In the genomic region with DNA sequence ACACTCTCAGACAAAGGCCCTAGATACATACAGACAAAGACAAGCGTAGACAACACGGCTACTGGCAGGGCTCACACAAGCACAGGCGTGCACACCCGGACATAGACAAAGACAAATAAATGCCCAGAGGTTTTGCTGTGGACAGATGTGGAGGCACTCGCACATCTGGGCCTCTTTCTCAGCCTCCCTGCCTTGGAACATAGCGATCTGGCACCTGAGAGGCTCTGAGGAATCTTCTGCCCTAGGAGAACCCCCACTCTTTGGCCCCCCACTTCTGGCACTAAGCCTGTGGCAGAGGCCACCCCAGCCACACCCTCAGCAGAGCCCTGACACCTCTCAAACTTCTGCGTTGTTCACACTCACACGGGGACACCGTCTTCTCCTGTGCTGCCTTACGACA, we compare ENCODE assay signal across 8 mouse cellular contexts. TPM values are rescaled to one million over a fixed set of nuclear protein-coding genes. Genes with fewer than 3 reads are reported as not detected.
DNase-seq lines count a peak whose midpoint lies in the region; ATAC-seq and TF ChIP-seq lines count a peak whose summit lies in the region.

No protein-coding gene starts in this region.

- peaks cover 92% of the 10 kb centered on the region for H3K4me1 ChIP-seq in heart, embryonic 10.5 days
- peaks cover 63% of the 10 kb centered on the region for H3K4me1 ChIP-seq in lung, embryonic 15.5 days
- peaks cover 7% of the 10 kb centered on the region for H3K4me1 ChIP-seq in lung, adult 2 months (ENCODE audit: control insufficient read depth, insufficient read depth, low read length)
- peaks cover 68% of the 10 kb centered on the region for H3K4me1 ChIP-seq in hindbrain, embryonic 15.5 days (replicated peaks)
- peaks cover 62% of the 10 kb centered on the region for H3K4me1 ChIP-seq in stomach, embryonic 15.5 days

- no peak for ATAC-seq in lung, embryonic 15.5 days (ENCODE audit: borderline replicate concordance, extremely low read depth, low FRiP score, low TSS enrichment)
- no peak for ATAC-seq in hindbrain, embryonic 15.5 days (ENCODE audit: low FRiP score, low read depth)
- ATAC-seq in stomach, embryonic 15.5 days (ENCODE audit: insufficient read depth, low FRiP score, low read depth) = no peak
- no peak for ATAC-seq in erythroid progenitor cell, adult 5-6 weeks (replicated peaks; ENCODE audit: low FRiP score, poor library complexity, severe bottlenecking)

- WGBS in heart, embryonic 10.5 days = 71% methylated on average over 10 of the region's 10 CpGs
- WGBS in lung, embryonic 15.5 days = 55% methylated on average over 10 of the region's 10 CpGs
- 65% methylated on average over 10 of the region's 10 CpGs for WGBS in lung, adult 2 months
- WGBS in hindbrain, embryonic 15.5 days = 56% methylated on average over 10 of the region's 10 CpGs
- 66% methylated on average over 10 of the region's 10 CpGs for WGBS in stomach, embryonic 15.5 days

- H3K9me3 ChIP-seq in heart, embryonic 10.5 days = no peaks in the 10 kb centered on the region
- H3K9me3 ChIP-seq in lung, embryonic 15.5 days = no peaks in the 10 kb centered on the region
- no peaks in the 10 kb centered on the region for H3K9me3 ChIP-seq in hindbrain, embryonic 15.5 days
- H3K9me3 ChIP-seq in stomach, embryonic 15.5 days = no peaks in the 10 kb centered on the region

- intact Hi-C loops in heart, postnatal 14 days (cut with DNase I) = no loop called here

- no peak overlapping the region for H3K9ac ChIP-seq in lung, embryonic 15.5 days
- no peak overlapping the region for H3K9ac ChIP-seq in hindbrain, embryonic 15.5 days
- H3K9ac ChIP-seq in stomach, embryonic 15.5 days = no peak overlapping the region

- H3K27me3 ChIP-seq in heart, embryonic 10.5 days (ENCODE audit: insufficient read depth, poor library complexity, severe bottlenecking) = no peaks in the 10 kb centered on the region
- no peaks in the 10 kb centered on the region for H3K27me3 ChIP-seq in lung, embryonic 15.5 days
- H3K27me3 ChIP-seq in hindbrain, embryonic 15.5 days = no peaks in the 10 kb centered on the region
- H3K27me3 ChIP-seq in stomach, embryonic 15.5 days (replicated peaks) = no peaks in the 10 kb centered on the region

- H3K27ac ChIP-seq in heart, embryonic 10.5 days = peak overlapping the region; percentile 87
- peak overlapping the region; percentile 70; the same call in 1 of the 2 replicates for H3K27ac ChIP-seq in lung, embryonic 15.5 days
- peak overlapping the region; percentile 60 for H3K27ac ChIP-seq in hindbrain, embryonic 15.5 days (replicated peaks)
- peak overlapping the region; percentile 85 for H3K27ac ChIP-seq in stomach, embryonic 15.5 days

- no peak overlapping the region for H3K4me2 ChIP-seq in lung, embryonic 15.5 days
- 0 out of 2 replicates have a peak overlapping the region, but pooled peaks have one; percentile 7 for H3K4me2 ChIP-seq in hindbrain, embryonic 15.5 days
- H3K4me2 ChIP-seq in stomach, embryonic 15.5 days = no peak overlapping the region

- TF ChIP-seq CTCF in lung, adult 2 months (IDR thresholded peaks at IDR 0.05; ENCODE audit: insufficient read depth, low read length) = no peak

- TF ChIP-seq POLR2A in lung, adult 2 months (IDR thresholded peaks at IDR 0.05; ENCODE audit: borderline replicate concordance, extremely low read depth, low read depth, low read length) = no peak

- DNase-seq in heart, embryonic 10.5 days (ENCODE audit: low spot score) = no peak
- no peak for DNase-seq in heart, postnatal 14 days
- DNase-seq in lung, adult 2 months = no peak
- no peak for DNase-seq in frontal cortex, postnatal 25 days (ENCODE audit: low spot score in 2 of 2)

- no peak overlapping the region for H3K4me3 ChIP-seq in heart, embryonic 10.5 days
- H3K4me3 ChIP-seq in lung, embryonic 15.5 days = no peak overlapping the region
- H3K4me3 ChIP-seq in lung, adult 2 months (replicated peaks; ENCODE audit: extremely low read depth, low read depth, low read length) = no peak overlapping the region
- no peak overlapping the region for H3K4me3 ChIP-seq in hindbrain, embryonic 15.5 days
- H3K4me3 ChIP-seq in stomach, embryonic 15.5 days (replicated peaks) = no peak overlapping the region

- H3K36me3 ChIP-seq in heart, embryonic 10.5 days = peaks cover 19% of the 10 kb centered on the region
- no peaks in the 10 kb centered on the region for H3K36me3 ChIP-seq in lung, embryonic 15.5 days
- H3K36me3 ChIP-seq in hindbrain, embryonic 15.5 days = no peaks in the 10 kb centered on the region
- H3K36me3 ChIP-seq in stomach, embryonic 15.5 days = no peaks in the 10 kb centered on the region

RNA-seq across cellular contexts. Expression of gene Ahdc1, which starts 15.2 kb away (rescaled TPM):
- polyA plus RNA-seq in heart, embryonic 10.5 days (2016; fragmentation: Nextera tagmentation; extraction: Ambion mirVana) = 8.4 and 12.2 TPM in 2 replicates
- 10 to 100 TPM; 55.2 to 59.1 TPM for total RNA-seq in heart, postnatal 14 days (2021)
- polyA plus RNA-seq in lung, embryonic 15.5 days (2015; fragmentation: Nextera tagmentation; extraction: Ambion mirVana) = 8.5 and 10.5 TPM in 2 replicates
- 25.8 and 28.7 TPM in 2 replicates for polyA plus RNA-seq in lung, adult 2 months (2012; rRNA removed)
- polyA plus RNA-seq in hindbrain, embryonic 15.5 days (2015; fragmentation: Nextera tagmentation; extraction: Ambion mirVana) = 11.8 and 13.9 TPM in 2 replicates
- 8.2 and 9.3 TPM in 2 replicates for polyA plus RNA-seq in stomach, embryonic 15.5 days (2015; fragmentation: Nextera tagmentation; extraction: Ambion mirVana)
- 2.9 TPM in 2 replicates for total RNA-seq in erythroid progenitor cell, adult 5-6 weeks (2015; ENCODE audit: low replicate concordance)
- total RNA-seq in erythroid progenitor cell, adult 5-6 weeks (2017; ENCODE audit: low replicate concordance) = 0.26 TPM in 1 of 2 replicates, not detected in the other

RNA-seq across cellular contexts. Expression of gene Fgr, which starts 52.4 kb away (rescaled TPM):
- polyA plus RNA-seq in heart, embryonic 10.5 days (2016; fragmentation: Nextera tagmentation; extraction: Ambion mirVana) = 0.36 and 0.43 TPM in 2 replicates
- total RNA-seq in heart, postnatal 14 days (2021) = under 1 TPM; 0.43 to 0.49 TPM
- 0.69 and 0.74 TPM in 2 replicates for polyA plus RNA-seq in lung, embryonic 15.5 days (2015; fragmentation: Nextera tagmentation; extraction: Ambion mirVana)
- polyA plus RNA-seq in lung, adult 2 months (2012; rRNA removed) = 10.7 and 19.1 TPM in 2 replicates
- polyA plus RNA-seq in hindbrain, embryonic 15.5 days (2015; fragmentation: Nextera tagmentation; extraction: Ambion mirVana) = 0.04 and 0.21 TPM in 2 replicates
- polyA plus RNA-seq in stomach, embryonic 15.5 days (2015; fragmentation: Nextera tagmentation; extraction: Ambion mirVana) = 1.6 TPM in 2 replicates
- total RNA-seq in erythroid progenitor cell, adult 5-6 weeks (2015; ENCODE audit: low replicate concordance) = 8.4 and 12.6 TPM in 2 replicates
- total RNA-seq in erythroid progenitor cell, adult 5-6 weeks (2017; ENCODE audit: low replicate concordance) = 7.8 and 9.7 TPM in 2 replicates
